Mouse (Mus musculus) neural tube, embryonic 13.5 days (tissue): Measurements from ENCODE around the gene Fezf2. TPM values are rescaled to one million over a fixed set of nuclear protein-coding genes. Genes with fewer than 3 reads are reported as not detected.

Experiments used
- ATAC-seq: fragments of 200-750 bp; cut with Nextera tagmentation; 2 replicates; pipeline ENCODE4 v1.8.0; 2017; ENCODE audit warnings: low read depth, mild to moderate bottlenecking, moderate TSS enrichment, moderate library complexity
- H3K27ac ChIP-seq: fragments of 300-500 bp; sonication (generic); replicated peaks from 2 replicates; pipeline ENCODE4 v1.5.1; 2015; ENCODE audit warnings: moderate library complexity, mild to moderate bottlenecking, inconsistent platforms
- H3K27me3 ChIP-seq: fragments of 300-500 bp; sonication (generic); 2 replicates; pipeline ENCODE4 v1.6.1; 2015; ENCODE audit warnings: mild to moderate bottlenecking, inconsistent platforms
- H3K36me3 ChIP-seq: fragments of 300-500 bp; sonication (generic); 2 replicates; pipeline ENCODE4 v1.6.1; 2015; ENCODE audit warnings: mild to moderate bottlenecking, inconsistent platforms
- H3K4me1 ChIP-seq: fragments of 300-500 bp; sonication (generic); replicated peaks from 2 replicates; pipeline ENCODE4 v1.6.1; 2015; ENCODE audit warnings: inconsistent platforms
- H3K4me2 ChIP-seq: fragments of 300-500 bp; sonication (generic); 2 replicates; pipeline ENCODE4 v1.6.1; 2015; ENCODE audit warnings: inconsistent platforms, mild to moderate bottlenecking, moderate library complexity
- H3K4me3 ChIP-seq: fragments of 300-500 bp; sonication (generic); 2 replicates; pipeline ENCODE4 v1.5.1; 2015; ENCODE audit warnings: mild to moderate bottlenecking, inconsistent platforms
- H3K9ac ChIP-seq: fragments of 300-500 bp; sonication (generic); 2 replicates; pipeline ENCODE4 v1.6.1; 2015; ENCODE audit warnings: moderate library complexity, mild to moderate bottlenecking, inconsistent platforms
- H3K9me3 ChIP-seq: fragments of 300-500 bp; sonication (generic); 2 replicates; pipeline ENCODE4 v1.6.1; 2016; ENCODE audit warnings: inconsistent platforms
- WGBS: fragments of 180-500 bp; shearing (Covaris S2); methylation state at CpG from one replicate; pipeline ENCODE4 v1.1.7; 2015; 5-methylcytosine and 5-hydroxymethylcytosine counted together
- polyA plus RNA-seq: library from polyadenylated mRNA; unstranded; fragments of >200 nt; fragmentation: Nextera tagmentation; extraction: Ambion mirVana; gene quantifications from 2 replicates; pipeline ENCODE4 v1.2.1, GENCODE M21; 2015

The Fezf2 gene
- polyA plus RNA-seq, 1 experiment from 2014 or later: not detected

DNA sequence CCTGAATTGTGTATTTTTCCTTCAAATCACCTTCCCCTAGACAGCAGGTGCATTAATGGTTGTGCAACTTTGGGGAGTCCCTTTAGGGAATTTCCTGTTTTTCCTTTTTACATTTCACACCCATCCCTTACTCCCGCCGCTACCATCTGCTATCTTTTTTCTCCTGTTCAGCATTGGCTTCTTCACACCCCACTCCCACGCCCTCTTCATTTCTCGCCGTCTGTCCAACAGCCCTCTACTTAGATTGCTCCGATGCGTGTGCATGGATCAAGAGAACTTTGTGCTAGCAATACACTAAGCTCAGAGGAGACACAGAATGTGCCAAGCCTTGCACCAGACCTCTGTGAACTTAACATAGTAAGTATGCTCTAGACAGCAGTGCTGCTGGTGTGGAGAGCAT, 51.6 kb downstream of the Fezf2 start:
- Histone ChIP-seq H3K36me3 (0 out of 2 replicates have a peak, but pooled peaks cover 9% of the 10 kb centered on the region), H3K9me3 (no peaks in the 10 kb centered on the region), H3K4me2 (no peak overlapping the region), H3K9ac (no peak overlapping the region), H3K27me3 (no peaks in the 10 kb centered on the region), H3K4me1 (no peaks in the 10 kb centered on the region), H3K4me3 (no peak overlapping the region), H3K27ac (no peak overlapping the region)
- ATAC-seq: no peak
- 86% methylated on average over 7 of the region's 7 CpGs for WGBS

Other genes starting within 250 kb of the Fezf2 start
- 0.15 TPM in 1 of 2 replicates, not detected in the other for gene Gm49355, start 64.2 kb downstream of the Fezf2 start, polyA plus RNA-seq
- gene 3830406C13Rik, start 64.0 kb downstream of the Fezf2 start, polyA plus RNA-seq: 32.6 and 36.0 TPM in 2 replicates